Mouse (Mus musculus) MN1 (cell line): Measurements from ENCODE around the gene Mef2d.

Experiments
- DNase-seq: peaks from one replicate; pipeline ENCODE4 v3.0.0-alpha.2; 2016; ENCODE audit warnings: low spot score

The Mef2d gene

GRCm38 (mm10) chr3:88208226-88208720 is 66.1 kb downstream of the Mef2d start:
- DNase-seq: no peak

- DNase-seq: no peak
These were observed 67.1 kb downstream of the Mef2d start for GRCm38 (mm10) chr3:88209306-88209705.

DNA sequence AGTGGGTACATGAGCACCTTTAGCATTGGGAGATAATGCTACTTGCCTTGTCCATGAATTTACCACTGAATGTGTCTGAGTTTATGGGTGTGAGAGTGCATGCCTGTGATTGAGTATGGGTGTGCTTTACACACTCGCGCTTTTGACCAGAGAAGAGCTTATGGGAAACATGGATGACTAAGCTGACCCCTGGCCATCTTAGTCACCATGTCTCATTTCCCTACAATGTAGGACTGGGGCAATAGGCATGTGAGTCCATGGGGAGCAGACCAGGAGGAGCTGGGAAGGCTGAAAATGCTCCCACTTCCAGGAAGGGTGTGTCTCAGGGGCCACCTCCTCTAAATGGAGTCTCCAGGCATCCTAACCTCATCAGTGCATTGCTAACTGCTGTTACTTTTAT is 67.9 kb downstream of the Mef2d start:
- DNase-seq: no peak

DNA sequence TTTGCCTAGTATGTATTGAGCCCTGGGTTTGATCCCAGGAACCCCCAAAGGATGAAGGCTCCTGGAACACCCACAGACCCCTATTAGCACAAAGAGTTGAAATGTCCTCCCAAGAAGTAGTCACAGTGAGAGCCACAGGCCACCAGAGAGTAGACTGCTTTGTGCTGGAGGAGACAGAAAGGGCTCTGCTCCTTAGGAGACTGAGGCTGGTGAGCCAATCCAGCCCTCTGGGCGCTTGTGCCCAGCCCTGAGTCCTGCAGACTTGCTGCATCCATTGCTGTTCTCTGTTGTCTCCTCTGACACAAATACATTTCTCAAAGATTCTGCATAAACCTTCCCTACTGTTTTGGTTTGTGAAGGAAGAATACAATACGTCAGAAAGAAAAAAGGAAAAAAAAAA is 68.7 kb downstream of the Mef2d start:
- no peak for DNase-seq

DNA sequence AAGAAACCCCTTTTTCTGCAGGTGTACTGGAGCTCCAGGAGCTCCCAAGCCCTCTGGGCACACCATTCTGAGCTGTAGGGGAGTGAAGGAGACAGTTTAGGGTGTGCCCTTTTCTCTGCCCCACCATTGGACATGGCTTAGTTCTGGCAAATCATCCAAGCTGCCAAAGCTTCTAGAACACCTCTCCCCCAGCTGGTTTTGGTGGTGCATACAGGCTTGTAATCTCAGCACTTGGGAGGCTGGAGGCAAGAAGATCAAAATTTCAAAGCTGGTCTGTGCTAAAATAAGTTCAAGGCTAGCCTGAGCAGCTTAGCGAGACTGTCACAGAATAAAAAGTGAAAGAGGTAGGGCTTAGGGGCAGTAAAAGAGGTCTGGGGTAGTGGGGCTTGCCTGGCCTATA is 70.2 kb downstream of the Mef2d start:
- DNase-seq: no peak

GRCm38 (mm10) chr3:88213019-88213418 is 70.8 kb downstream of the Mef2d start:
- no peak for DNase-seq

DNA sequence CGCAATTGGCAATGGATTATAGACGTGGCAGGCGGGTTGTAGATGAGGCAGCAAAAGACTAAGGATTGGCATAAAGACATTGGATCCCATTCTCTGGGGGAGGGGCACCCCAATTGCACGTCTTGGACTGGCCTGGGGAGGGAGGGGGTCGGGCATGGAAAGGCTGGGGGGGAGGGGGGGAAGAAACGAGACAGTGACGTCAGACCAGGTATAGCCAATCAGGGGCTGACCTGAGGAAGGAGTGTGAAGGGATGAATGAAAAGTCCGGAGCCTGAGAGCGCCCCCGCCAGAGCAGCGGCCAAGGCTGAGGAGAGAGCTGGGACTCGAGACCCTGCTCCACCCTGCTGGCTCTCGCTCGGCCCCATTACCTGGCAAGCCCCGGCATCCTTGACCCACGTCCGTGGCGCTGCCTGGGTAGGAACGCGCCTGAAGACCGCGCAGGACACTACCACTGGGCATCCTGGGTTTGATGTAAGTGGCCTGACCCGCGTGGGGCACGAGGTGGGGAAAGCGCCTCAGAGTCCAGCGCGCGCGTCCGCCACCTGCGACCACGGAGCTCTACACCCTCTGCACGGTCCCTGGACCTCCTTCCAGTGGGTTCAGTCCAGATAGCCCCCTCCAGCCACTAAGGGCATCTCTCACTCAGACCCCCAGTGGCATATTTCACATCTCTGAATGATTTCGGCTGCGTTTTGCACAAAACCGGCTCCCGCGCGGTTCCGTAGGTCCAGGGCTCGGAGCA is 72.2 kb downstream of the Mef2d start:
- no peak for DNase-seq

GRCm38 (mm10) chr3:88214971-88215552 is 72.9 kb downstream of the Mef2d start:
- peak; percentile 47 for DNase-seq

GRCm38 (mm10) chr3:88215553-88216004 is 73.4 kb downstream of the Mef2d start:
- DNase-seq: peak; percentile 43

DNA sequence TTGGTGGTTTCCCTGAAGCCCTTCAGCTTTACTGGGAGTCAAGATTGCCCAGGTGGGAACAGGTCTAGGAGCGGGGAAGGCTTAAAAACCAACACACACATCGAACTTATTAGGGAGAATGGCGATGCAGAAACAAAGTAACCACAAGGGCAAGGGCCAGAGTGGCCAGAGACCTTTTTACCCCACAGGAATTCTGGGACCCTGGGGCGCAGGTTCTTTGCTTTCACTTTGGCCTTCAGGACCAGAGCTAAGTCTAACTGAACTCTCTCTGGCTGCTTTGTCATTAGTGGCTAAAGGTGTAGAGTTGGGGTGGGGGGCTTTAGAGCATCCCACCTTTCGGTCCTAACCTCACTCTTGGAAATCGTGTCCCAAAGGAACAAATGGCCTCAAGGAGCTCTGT is 73.9 kb downstream of the Mef2d start:
- DNase-seq: no peak

DNA sequence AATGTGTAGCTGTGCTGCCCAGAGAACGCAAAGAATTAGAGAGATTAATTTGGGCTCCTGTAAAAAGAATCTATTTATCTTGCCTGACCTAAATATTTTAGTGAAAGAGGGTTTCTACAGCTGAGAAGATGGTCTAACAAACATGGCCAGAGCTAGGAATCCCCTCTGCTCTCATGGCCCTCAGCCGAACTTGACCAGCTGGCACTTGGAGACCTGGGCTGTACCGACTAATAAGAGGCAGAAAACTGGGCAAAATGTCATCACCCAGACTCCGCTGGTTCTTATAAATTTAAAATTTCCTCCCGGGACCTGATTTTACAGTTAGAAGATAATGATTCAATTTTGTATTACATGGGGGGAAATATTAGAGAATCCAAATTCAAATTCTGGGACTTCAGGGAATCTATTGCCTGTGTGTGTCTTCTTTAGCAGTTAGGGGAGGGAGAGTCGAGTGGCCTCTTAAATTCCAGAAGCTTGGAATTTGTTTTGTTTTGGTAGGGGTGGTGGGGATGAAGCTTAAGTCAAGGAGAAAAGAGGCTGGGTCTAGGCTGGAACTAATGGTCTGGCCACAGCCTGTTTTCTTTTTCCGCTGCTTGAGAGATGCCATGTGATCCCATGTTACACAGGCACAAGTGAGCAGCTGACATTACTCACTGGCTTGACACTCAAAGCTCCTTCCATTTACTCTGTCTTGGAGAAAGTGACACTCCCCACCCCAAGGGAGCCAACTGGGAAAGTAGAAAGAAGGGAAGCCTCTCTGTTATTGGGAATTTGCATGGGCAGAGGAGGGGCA is 74.6 kb downstream of the Mef2d start:
- no peak for DNase-seq

DNA sequence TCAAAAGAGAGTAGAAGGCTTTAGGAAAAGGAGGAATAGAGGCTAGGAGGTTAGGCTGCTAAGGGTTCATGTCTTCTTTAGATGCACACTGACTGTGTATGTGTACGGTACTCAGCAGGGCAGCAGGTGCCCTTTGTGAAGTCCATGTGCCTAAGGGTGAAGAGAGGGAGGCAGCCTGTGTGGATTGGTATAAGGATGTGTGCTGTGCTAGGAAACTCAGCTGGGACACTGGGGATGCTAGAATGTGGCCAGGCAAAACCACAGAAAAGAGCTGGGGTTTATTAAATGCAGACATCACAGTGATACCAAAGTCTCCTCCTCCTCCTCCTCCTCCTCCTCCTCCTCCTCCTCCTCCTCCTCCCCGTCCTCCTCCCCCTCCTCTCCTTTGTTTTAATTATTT is 75.5 kb downstream of the Mef2d start:
- DNase-seq: no peak

DNA sequence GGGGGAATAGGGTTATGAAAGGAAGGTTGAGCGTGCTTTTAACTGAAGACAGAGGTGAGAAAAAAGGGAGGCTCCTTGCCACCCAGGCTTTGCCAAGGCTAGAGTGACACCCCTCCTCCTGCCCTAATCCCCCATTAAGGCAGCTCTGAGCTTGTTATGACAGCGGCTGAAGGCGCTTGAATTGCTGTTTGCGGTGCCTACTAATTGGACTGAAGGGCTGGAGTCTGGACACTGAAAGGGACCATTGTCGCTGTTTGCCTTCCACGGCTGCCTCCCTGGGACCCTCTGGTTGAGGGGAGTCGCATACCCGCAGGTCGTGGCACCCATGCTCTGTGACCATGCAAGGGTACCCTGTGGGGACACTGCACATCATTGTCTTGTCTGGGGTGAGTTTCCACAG is 77.8 kb downstream of the Mef2d start:
- DNase-seq: no peak

DNA sequence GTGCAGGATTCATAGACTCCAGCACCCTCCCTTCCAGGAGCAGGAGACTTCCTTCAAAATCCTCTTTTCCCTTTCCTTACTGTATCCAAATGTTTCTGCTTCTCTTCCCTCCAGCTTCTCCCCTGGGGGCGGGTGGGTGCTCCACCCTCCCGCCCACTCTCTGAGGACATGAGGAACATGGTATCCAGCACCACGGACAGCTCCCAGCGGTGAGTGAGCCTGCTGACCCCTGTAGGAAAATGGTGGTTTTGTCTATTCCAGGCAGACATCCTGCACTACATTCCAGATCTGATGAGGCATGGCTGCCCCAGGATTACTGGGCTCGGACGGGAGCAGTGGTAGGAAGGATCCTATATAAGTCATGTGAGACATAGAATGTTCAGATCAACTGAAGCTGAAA is 78.7 kb downstream of the Mef2d start:
- no peak for DNase-seq
